Mouse (Mus musculus) stomach, postnatal 0 days (tissue): ENCODE data around the gene Dlg2. TPM values are rescaled to one million over a fixed set of nuclear protein-coding genes. Genes with fewer than 3 reads are reported as not detected.

Experiments
- ATAC-seq: fragments of 200-750 bp; cut with Nextera tagmentation; 2 replicates; pipeline ENCODE4 v1.8.0; 2017; ENCODE audit not compliant: low FRiP score, low TSS enrichment
- DNase-seq: peaks from one replicate; pipeline ENCODE4 v3.0.0-alpha.2; 2016; ENCODE audit warnings: low spot score
- H3K27ac ChIP-seq: fragments of 300-500 bp; sonication (generic); replicated peaks from 2 replicates; pipeline ENCODE4 v1.5.1; 2014; ENCODE audit warnings: mild to moderate bottlenecking, control low read depth
- H3K27me3 ChIP-seq: fragments of 300-500 bp; sonication (generic); 2 replicates; pipeline ENCODE4 v1.6.1; 2014; ENCODE audit warnings: low read length; ENCODE audit not compliant: control insufficient read depth, insufficient read depth
- H3K36me3 ChIP-seq: fragments of 300-500 bp; sonication (generic); 2 replicates; pipeline ENCODE4 v1.6.1; 2014; ENCODE audit warnings: low read length, mixed read lengths; ENCODE audit not compliant: control insufficient read depth, insufficient read depth
- H3K4me1 ChIP-seq: fragments of 300-500 bp; sonication (generic); replicated peaks from 2 replicates; pipeline ENCODE4 v1.6.1; 2014; ENCODE audit warnings: antibody characterized with exemption; ENCODE audit not compliant: control insufficient read depth, insufficient read depth
- H3K4me2 ChIP-seq: fragments of 300-500 bp; sonication (generic); replicated peaks from 2 replicates; pipeline ENCODE4 v1.6.1; 2014; ENCODE audit warnings: low read depth, mild to moderate bottlenecking, control low read depth, moderate library complexity
- H3K4me3 ChIP-seq: fragments of 300-500 bp; sonication (generic); 2 replicates; pipeline ENCODE4 v1.5.1; 2014; ENCODE audit warnings: low read depth, low read length, control low read depth
- H3K9ac ChIP-seq: fragments of 300-500 bp; sonication (generic); 2 replicates; pipeline ENCODE4 v1.6.1; 2014; ENCODE audit warnings: mild to moderate bottlenecking, low read length, control low read depth, mixed read lengths
- H3K9me3 ChIP-seq: fragments of 300-500 bp; sonication (generic); 2 replicates; pipeline ENCODE4 v1.6.1; 2016; ENCODE audit warnings: low read length; ENCODE audit not compliant: control insufficient read depth
- CTCF ChIP-seq: IDR thresholded peaks from 2 replicates; pipeline ENCODE4 v1.5.1; 2016; ENCODE audit warnings: antibody characterized with exemption, low read depth, mild to moderate bottlenecking, moderate library complexity
- EP300 ChIP-seq: optimal IDR thresholded peaks from 2 replicates; pipeline ENCODE3; 2016; ENCODE audit warnings: antibody characterized with exemption
- WGBS: fragments of 180-500 bp; shearing (Covaris S2); extraction: QIAGEN DNeasy Blood & Tissue Kit; methylation state at CpG from one replicate; pipeline ENCODE4 v1.1.7; 2014; 5-methylcytosine and 5-hydroxymethylcytosine counted together
- polyA plus RNA-seq: library from polyadenylated mRNA; unstranded; fragments of >200 nt; fragmentation: Nextera tagmentation; extraction: Ambion mirVana; gene quantifications from 2 replicates; pipeline ENCODE4 v1.2.1, GENCODE M21; 2015

Dlg2 gene
- polyA plus RNA-seq, 1 experiment from 2014 or later, result 12.8 TPM

DNA sequence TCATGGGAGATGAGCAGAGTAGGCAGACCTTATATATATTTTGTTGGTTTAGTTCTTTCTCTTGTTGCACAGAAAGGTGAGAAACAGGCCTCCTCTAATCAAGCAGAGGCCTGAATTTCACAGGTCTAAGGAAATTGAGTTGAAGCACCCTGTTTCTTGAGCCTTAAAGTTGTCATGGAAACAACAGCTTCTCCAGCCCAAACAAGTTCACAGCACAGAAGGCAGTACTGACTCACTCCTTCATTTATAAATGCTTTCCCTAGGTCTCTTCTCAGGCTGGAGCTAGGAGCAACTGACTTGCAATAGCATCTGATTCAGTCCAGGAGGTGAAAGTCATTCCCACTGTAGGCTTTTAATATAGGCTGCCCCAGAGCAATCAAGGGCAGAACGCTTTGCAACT is 1890.6 kb downstream of the Dlg2 start:
- ATAC-seq (no peak), DNase-seq (no peak)
- no peak overlapping the region for H3K27ac ChIP-seq
- no peak for TF ChIP-seq EP300
- no peak for TF ChIP-seq CTCF
- H3K36me3 ChIP-seq, result no peaks in the 10 kb centered on the region
- no peaks in the 10 kb centered on the region for H3K27me3 ChIP-seq
- WGBS, result 88% methylated on average over 1 of the region's 1 CpGs
- no peaks in the 10 kb centered on the region for H3K4me1 ChIP-seq
- H3K9ac ChIP-seq, result no peak overlapping the region
- H3K4me3 ChIP-seq, result no peak overlapping the region
- H3K4me2 ChIP-seq, result no peak overlapping the region
- H3K9me3 ChIP-seq, result no peaks in the 10 kb centered on the region

DNA sequence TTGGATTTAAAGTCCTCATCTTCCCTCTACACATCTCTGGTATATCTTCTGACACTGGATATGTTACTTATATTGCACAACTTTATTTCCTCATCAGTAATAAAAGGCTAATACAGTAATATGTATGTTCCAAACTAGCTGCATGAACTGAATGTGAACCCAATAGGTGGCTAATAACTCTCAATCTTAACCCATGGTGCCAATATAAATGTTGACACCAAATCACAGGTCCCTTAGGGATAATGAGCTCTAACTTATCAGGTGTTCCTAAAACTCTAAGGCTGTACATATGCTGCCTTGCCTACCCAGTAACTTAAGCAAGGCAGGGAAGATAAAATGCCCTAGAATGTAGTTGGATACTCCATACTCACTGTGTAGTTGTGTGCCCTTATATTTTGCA is 1894.0 kb downstream of the Dlg2 start:
- TF ChIP-seq CTCF (no peak), EP300 (no peak)
- H3K9ac ChIP-seq, result no peak overlapping the region
- ATAC-seq, result no peak

DNA sequence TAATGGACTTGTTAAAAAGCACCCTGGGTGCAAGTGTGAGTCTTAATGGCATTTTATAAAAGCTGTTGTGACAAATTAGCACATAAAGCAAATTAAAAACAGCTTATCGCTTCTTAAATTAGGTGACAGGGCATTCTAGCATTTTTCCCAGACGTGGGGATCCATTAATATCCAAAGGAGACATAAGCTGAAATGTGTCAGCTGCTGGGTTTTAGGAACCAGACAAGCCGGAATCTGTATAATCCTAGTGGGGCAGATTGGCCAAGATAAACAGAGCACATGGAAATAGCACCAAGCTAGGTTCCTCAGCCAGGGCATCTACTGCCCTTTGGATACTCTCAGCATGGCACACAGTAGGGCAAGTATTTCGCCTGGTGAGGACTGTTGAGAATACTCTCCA is 1895.2 kb downstream of the Dlg2 start:
- 42% methylated on average over 4 of the region's 4 CpGs for WGBS
- H3K9ac ChIP-seq, result no peak overlapping the region
- H3K27ac ChIP-seq, result no peak overlapping the region
- H3K27me3 ChIP-seq, result no peaks in the 10 kb centered on the region
- no peak for ATAC-seq
- no peak overlapping the region for H3K4me2 ChIP-seq
- no peak for DNase-seq
- TF ChIP-seq EP300, result no peak
- TF ChIP-seq CTCF, result no peak
- H3K4me3 ChIP-seq, result no peak overlapping the region
- no peaks in the 10 kb centered on the region for H3K9me3 ChIP-seq
- no peaks in the 10 kb centered on the region for H3K4me1 ChIP-seq
- no peaks in the 10 kb centered on the region for H3K36me3 ChIP-seq

More for the DNA sequence above, 1894.0 kb downstream of the Dlg2 start:
- Histone ChIP-seq H3K4me1 (no peaks in the 10 kb centered on the region), H3K9me3 (no peaks in the 10 kb centered on the region), H3K4me2 (no peak overlapping the region), H3K4me3 (no peak overlapping the region), H3K27me3 (no peaks in the 10 kb centered on the region), H3K27ac (no peak overlapping the region), H3K36me3 (no peaks in the 10 kb centered on the region)
- no peak for DNase-seq

DNA sequence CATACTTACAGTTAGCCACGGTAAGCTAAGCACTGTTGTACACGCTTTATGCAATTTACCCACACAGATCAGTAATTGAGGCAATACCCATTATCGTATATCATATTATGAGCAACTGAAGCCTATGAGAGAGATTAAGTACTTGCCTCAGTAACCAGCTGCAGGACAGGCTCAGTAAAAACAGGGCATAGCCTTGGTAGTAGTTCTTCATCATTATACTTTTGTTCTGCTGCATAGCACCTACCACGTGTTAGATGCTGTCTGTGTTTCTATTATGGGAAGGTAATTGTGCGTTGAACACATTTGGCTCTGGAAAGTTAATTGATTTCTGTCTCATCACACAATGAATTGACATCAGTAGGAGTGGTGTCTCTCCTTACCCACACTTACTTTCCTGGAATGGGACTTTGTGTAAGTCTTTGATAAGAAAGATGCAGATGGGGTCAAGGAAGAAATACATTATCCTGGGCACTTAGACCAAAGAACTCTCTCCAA is 1897.4 kb downstream of the Dlg2 start:
- DNase-seq, result no peak
- Histone ChIP-seq H3K27me3 (no peaks in the 10 kb centered on the region), H3K4me2 (no peak overlapping the region), H3K9me3 (no peaks in the 10 kb centered on the region), H3K4me3 (no peak overlapping the region), H3K27ac (no peak overlapping the region), H3K9ac (no peak overlapping the region), H3K4me1 (no peaks in the 10 kb centered on the region), H3K36me3 (no peaks in the 10 kb centered on the region)
- 83% methylated on average over 5 of the region's 5 CpGs for WGBS
- TF ChIP-seq EP300, result no peak
- TF ChIP-seq CTCF, result no peak
- no peak for ATAC-seq

DNA sequence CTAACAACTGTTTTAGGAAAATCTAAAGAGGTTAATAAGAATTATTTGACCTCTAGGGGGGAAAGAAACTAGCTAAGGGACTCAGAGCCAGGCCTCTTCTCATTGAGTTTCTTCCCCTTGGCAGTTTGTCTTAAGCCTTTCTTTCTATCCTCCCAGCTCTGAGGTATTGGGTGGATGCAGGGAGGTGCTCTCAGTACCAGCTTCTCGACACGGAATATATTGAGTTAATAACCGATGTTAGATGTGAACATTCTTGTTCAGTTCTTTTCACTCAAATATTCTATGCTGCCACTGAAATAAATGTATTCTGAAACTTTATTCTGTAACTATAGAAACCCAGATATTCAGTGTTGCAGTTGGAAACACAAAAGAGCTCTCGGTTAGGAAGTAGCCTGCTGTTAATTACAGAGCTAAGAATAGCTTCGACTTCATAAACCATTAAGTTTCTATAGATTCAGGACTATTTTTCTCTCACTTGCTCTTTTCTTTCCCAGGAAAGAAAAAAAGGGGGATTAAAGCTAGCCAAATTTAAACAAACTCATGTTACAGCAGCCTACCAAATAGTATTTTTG is 1907.5 kb downstream of the Dlg2 start:
- Histone ChIP-seq H3K4me3 (no peak overlapping the region), H3K4me1 (no peaks in the 10 kb centered on the region), H3K9me3 (no peaks in the 10 kb centered on the region), H3K27me3 (no peaks in the 10 kb centered on the region), H3K27ac (no peak overlapping the region), H3K4me2 (no peak overlapping the region), H3K9ac (no peak overlapping the region), H3K36me3 (no peaks in the 10 kb centered on the region)
- TF ChIP-seq CTCF, result no peak
- no peak for TF ChIP-seq EP300
- ATAC-seq (no peak), DNase-seq (no peak)
- WGBS, result 58% methylated on average over 5 of the region's 5 CpGs

DNA sequence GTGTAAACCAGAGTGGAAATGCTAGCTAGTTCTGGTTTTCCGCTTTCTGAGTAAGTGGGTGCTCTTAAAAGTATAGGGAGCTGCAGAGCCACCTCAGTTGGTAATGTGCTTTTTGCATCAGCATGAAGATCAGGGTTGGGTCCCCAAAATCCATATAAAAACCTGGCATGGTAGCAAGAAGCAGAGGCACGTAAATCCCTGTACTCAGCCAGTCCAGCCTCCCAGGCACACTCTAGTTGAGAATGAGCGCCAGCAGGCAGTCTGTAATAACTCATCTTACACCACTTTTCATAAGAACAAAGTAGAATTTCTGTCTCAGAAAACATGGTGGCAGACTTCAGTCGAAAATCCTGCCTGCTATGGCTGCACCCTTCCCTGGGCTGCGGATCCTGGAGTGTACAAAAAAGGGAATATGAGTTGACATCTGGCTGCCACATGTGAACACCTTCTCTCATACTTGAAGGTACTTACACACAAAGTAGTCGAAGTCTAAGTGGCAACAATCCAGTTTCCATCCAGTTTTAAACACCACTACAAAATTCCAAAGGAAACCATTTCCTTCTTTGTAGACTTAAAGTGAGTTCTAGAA is 1915.7 kb downstream of the Dlg2 start:
- WGBS, result 73% methylated on average over 6 of the region's 6 CpGs
- H3K4me1 ChIP-seq, result no peaks in the 10 kb centered on the region
- H3K9me3 ChIP-seq, result no peaks in the 10 kb centered on the region
- ATAC-seq, result no peak
- no peaks in the 10 kb centered on the region for H3K27me3 ChIP-seq
- no peak overlapping the region for H3K27ac ChIP-seq
- no peak overlapping the region for H3K9ac ChIP-seq
- no peak overlapping the region for H3K4me3 ChIP-seq
- TF ChIP-seq EP300, result no peak
- TF ChIP-seq CTCF, result no peak
- H3K4me2 ChIP-seq, result no peak overlapping the region
- DNase-seq, result no peak
- H3K36me3 ChIP-seq, result no peaks in the 10 kb centered on the region
